Mouse (Mus musculus) myocyte (in vitro differentiated cells): ENCODE measurements around the gene Bcl2l1.

ENCODE experiments used
- CEBPB ChIP-seq: IDR thresholded peaks from 2 replicates; pipeline ENCODE4 v1.6.1; 2011; ENCODE audit warnings: mild to moderate bottlenecking, moderate library complexity; ENCODE audit not compliant: poor library complexity, insufficient read depth, severe bottlenecking
- E2F4 ChIP-seq: IDR thresholded peaks from one replicate; pipeline ENCODE4 v1.6.1; 2011; ENCODE audit warnings: mild to moderate bottlenecking, control low read depth, moderate library complexity; ENCODE audit not compliant: insufficient read depth
- MAX ChIP-seq: IDR thresholded peaks from one replicate; pipeline ENCODE4 v1.6.1; 2011; ENCODE audit warnings: low read depth, mild to moderate bottlenecking, control low read depth
- POLR2A ChIP-seq: IDR thresholded peaks from one replicate; pipeline ENCODE4 v1.6.1; 2011; ENCODE audit warnings: low read depth, mild to moderate bottlenecking, control low read depth, moderate library complexity; ENCODE audit not compliant: insufficient read length
- POLR2AphosphoS2 ChIP-seq: IDR thresholded peaks from one replicate; pipeline ENCODE4 v1.6.1; 2011; ENCODE audit warnings: low read depth, control low read depth; ENCODE audit not compliant: insufficient read length
- TCF12 ChIP-seq: IDR thresholded peaks from one replicate; pipeline ENCODE4 v1.6.1; 2011; ENCODE audit warnings: mild to moderate bottlenecking, control low read depth; ENCODE audit not compliant: poor library complexity, insufficient read depth, severe bottlenecking
- USF1 ChIP-seq: IDR thresholded peaks from one replicate; pipeline ENCODE4 v1.6.1; 2011; ENCODE audit warnings: low read depth, mild to moderate bottlenecking, control low read depth, moderate library complexity

DNA sequence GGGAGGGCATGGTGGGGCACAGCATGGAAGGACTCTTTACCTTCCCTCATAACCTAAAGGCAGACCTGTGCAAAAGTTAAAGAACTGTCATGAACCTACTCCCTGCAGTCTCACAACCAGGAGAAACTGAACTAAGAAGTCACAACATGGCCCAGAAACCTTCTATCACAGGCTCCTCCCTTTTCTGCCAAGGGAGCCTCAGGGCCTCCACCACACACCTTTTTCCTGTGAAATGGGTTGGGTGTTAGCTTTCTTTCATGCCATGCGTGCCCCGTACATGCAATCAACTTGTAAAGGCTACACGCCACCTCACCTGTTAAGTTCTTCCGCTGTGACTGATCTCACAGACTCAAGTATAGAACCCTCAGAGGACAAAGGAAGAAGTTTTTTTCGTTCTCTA, 28.4 kb downstream of the Bcl2l1 start:
- no peak for TF ChIP-seq POLR2A
- no peak for TF ChIP-seq USF1
- TF ChIP-seq MAX = no peak
- TF ChIP-seq POLR2AphosphoS2 = no peak
- no peak for TF ChIP-seq CEBPB
- TF ChIP-seq E2F4 = no peak
- no peak for TF ChIP-seq TCF12
